Mouse (Mus musculus) erythroblast, embryonic 14.5 days (primary cell): ENCODE results near the gene Mpv17l2. TPM values are rescaled to one million over a fixed set of nuclear protein-coding genes. Genes with fewer than 3 reads are reported as not detected.

Source experiments
- H3K27me3 ChIP-seq: 2 replicates; pipeline ENCODE4 v1.6.1; 2012; ENCODE audit warnings: inconsistent platforms; ENCODE audit not compliant: control insufficient read depth
- H3K36me3 ChIP-seq: 2 replicates; pipeline ENCODE4 v1.6.1; 2012; ENCODE audit warnings: mild to moderate bottlenecking, inconsistent platforms; ENCODE audit not compliant: control insufficient read depth
- H3K4me1 ChIP-seq: 2 replicates; pipeline ENCODE4 v1.6.1; 2012; ENCODE audit warnings: inconsistent platforms; ENCODE audit not compliant: control insufficient read depth
- H3K4me3 ChIP-seq: replicated peaks from 2 replicates; pipeline ENCODE3; 2012; ENCODE audit warnings: moderate library complexity, mild to moderate bottlenecking, inconsistent platforms
- H3K9me3 ChIP-seq: 2 replicates; pipeline ENCODE4 v1.6.1; 2012; ENCODE audit warnings: low read length, inconsistent platforms, mixed read lengths; ENCODE audit not compliant: control insufficient read depth
- GATA1 ChIP-seq: IDR thresholded peaks from 2 replicates; pipeline ENCODE4 v1.6.1; 2012; ENCODE audit warnings: low read length, inconsistent platforms, mixed read lengths
- TAL1 ChIP-seq: IDR thresholded peaks from 3 replicates; pipeline ENCODE4 v1.6.1; 2012; ENCODE audit warnings: low read length, inconsistent platforms, mixed read lengths
- polyA plus RNA-seq: library from polyadenylated mRNA; stranded (reverse); fragments of >175 nt; gene quantifications from 2 replicates; pipeline ENCODE4 v1.2.3, GENCODE M21; 2012

Gene Mpv17l2
- polyA plus RNA-seq, 1 experiment = 11.4 TPM

DNA sequence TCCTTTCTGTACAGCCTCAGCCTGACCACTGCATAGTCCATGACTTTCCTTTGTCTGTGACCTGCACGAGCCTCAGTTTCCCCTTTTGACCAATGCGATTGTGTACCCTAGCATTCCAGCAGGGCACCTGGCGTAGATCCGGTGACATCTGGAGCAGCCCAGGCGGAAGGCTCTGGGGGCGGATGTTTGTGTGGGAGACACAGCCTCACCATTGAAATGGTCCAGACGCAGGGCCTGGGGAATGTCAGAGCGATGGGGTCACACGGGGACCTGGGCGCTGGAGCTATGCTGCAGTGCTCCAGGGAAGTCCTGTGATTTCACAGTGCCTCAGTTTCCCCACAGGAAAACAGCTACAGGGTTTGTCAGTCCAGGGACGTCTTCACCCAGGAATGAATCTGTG lies 18.6 kb downstream of the Mpv17l2 start:
- no peak for TF ChIP-seq GATA1
- Histone ChIP-seq H3K36me3 (no peaks in the 10 kb centered on the region), H3K4me3 (no peak overlapping the region), H3K9me3 (no peaks in the 10 kb centered on the region; the same call in 1 of the 2 replicates), H3K27me3 (peaks cover 90% of the 10 kb centered on the region), H3K4me1 (peaks cover 4% of the 10 kb centered on the region)

DNA sequence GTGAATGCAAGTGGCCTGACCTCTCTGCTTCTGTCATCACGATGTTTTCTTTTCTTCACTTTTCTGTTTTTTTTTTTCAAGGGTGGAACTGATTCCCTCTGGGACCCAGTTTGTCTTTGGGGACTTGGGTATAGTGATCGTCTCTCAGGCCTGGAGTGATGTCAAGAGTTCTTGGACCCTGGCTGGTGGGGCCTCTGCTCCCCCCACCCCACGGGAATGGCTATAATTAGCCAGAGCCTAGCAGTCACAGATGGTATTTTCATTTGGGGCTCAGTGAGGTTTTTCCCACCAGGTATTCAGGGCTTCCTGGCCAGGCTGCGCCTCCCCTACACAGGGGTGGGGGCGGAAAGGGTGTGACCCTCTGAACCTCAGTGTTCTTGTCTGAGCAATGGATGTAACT lies 19.1 kb downstream of the Mpv17l2 start:
- Histone ChIP-seq H3K4me3 (no peak overlapping the region), H3K4me1 (peaks cover 4% of the 10 kb centered on the region), H3K36me3 (no peaks in the 10 kb centered on the region), H3K27me3 (peaks cover 86% of the 10 kb centered on the region), H3K9me3 (no peaks in the 10 kb centered on the region; the same call in 1 of the 2 replicates)
- no peak for TF ChIP-seq GATA1
- TF ChIP-seq TAL1 = no peak

DNA sequence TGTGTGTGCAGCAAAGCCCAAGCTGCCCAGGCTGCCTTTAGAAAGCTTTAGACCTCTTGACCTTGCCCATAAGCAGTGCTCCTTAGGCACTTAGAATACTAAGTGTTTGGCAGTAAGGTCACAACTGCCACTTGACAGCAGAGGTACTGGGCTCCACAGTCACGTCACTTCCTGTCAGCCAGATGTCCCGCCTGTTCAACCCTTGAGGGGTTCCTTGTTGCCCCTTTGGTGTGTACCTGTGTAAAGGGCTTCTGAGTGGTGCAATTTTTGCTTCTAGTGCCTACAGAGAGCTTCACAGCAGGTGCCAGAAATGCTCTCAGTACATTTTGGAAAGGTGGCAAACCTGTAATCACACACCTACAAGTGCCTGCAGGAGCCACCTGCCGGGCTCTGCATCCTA lies 22.5 kb downstream of the Mpv17l2 start:
- TF ChIP-seq TAL1 = no peak
- TF ChIP-seq GATA1 = no peak
- Histone ChIP-seq H3K27me3 (peaks cover 55% of the 10 kb centered on the region), H3K4me3 (no peak overlapping the region)

DNA sequence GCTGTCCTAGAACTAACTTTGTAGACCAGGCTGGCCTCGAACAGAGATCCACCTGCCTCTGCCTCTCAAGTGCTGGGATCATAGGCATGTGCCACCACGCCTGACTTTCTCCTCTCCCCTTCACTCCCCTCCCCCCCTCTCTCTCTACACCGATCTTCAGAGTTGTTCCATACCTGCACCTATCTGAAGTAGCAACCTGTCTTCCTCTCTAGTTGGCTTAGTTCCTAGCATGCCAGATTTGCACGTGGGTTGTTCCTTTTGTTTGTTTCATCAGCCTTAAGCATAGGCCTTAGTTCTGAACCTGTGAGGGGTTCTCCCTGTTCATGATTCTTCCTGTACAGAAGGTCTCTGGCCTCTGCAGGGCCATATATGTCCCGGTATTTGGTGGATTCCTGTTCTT lies 23.0 kb downstream of the Mpv17l2 start:
- Histone ChIP-seq H3K4me1 (no peaks in the 10 kb centered on the region), H3K4me3 (no peak overlapping the region), H3K27me3 (peaks cover 52% of the 10 kb centered on the region), H3K36me3 (no peaks in the 10 kb centered on the region), H3K9me3 (no peaks in the 10 kb centered on the region)
- no peak for TF ChIP-seq GATA1

More for the DNA sequence above, 22.5 kb downstream of the Mpv17l2 start:
- Histone ChIP-seq H3K9me3 (no peaks in the 10 kb centered on the region; the same call in 1 of the 2 replicates), H3K36me3 (no peaks in the 10 kb centered on the region), H3K4me1 (no peaks in the 10 kb centered on the region)

DNA sequence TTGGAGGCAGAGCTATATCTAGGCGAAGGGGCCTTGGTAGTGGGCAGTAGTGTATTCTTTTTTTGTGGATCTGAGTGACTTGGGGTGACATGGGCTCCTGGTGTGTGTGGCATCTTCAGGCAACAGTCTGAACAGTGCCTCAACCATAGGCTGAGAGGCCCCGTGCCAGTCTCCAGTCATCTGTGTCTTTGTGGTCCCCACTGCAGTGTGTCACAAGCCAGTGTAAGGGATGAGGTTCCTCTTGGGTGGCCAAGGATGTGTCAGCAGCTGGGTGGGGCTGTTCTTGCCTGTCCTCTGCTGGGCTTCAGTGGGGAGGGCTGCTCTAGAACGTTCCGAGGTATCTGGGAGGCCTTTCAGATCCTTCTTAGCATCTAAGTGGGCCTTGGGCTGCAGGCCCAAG lies 29.8 kb downstream of the Mpv17l2 start:
- H3K4me1 ChIP-seq = peaks cover 7% of the 10 kb centered on the region
- TF ChIP-seq TAL1 (no peak), GATA1 (no peak)
- no peaks in the 10 kb centered on the region for H3K36me3 ChIP-seq
- no peaks in the 10 kb centered on the region for H3K9me3 ChIP-seq
- H3K27me3 ChIP-seq = peaks cover 54% of the 10 kb centered on the region
- no peak overlapping the region for H3K4me3 ChIP-seq

DNA sequence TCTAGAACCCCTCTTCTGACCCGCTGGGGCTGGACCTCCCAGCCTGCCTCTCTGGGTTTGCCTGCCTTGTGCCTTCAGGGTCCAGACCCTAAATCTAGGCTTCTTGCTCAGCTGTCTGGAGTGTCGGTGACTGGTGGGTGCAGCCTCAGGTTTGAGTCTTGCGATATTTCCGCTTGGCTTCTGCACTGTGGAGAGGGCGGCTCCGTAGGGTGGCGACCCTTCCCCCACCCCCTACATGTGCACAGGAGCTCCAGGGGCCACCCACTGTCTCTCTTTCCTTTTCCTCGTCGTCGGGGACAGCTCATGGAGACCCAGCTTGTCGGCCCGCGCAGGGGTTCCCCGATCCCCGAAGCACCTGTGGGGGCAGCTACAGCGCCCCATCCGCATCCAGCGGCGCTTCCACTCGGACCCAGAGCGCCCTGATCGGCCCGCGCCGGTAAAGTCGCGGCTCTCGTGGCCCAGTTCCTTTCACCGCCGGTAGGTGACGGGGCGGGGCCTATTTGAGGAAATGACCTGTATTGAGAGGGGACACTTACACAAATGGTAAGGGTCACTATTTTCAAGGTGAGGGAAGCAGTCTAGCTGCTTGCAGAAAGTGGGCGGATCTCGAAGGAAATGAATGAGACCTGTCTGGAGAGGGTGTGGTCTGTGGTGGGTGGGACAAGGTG lies 30.8 kb downstream of the Mpv17l2 start:
- Histone ChIP-seq H3K36me3 (no peaks in the 10 kb centered on the region), H3K9me3 (no peaks in the 10 kb centered on the region), H3K4me1 (peaks cover 7% of the 10 kb centered on the region), H3K4me3 (peak overlapping the region; percentile 23), H3K27me3 (peaks cover 51% of the 10 kb centered on the region)
- TF ChIP-seq GATA1 = no peak
- TF ChIP-seq TAL1 = no peak

DNA sequence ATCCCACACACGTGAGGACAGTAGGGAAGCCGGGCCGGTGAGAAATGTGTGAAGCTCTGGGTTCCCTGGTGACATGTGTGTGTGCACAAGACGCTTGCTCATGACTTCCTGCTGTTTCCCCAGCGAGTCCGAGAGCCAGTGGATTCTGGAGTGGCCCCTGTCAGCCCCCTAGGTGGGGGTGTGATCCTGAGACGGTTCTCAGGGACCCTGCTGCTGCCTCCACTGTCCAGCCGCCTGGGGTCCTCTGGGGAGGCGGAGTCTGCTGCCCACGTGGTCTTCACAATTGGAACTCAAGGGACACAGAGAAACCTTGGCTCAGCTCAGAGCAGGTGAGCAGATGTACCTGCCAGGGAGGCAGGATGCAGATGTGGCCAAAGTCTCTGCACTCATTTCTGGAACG lies 34.0 kb downstream of the Mpv17l2 start:
- Histone ChIP-seq H3K4me3 (no peak overlapping the region), H3K27me3 (peaks cover 44% of the 10 kb centered on the region), H3K4me1 (peaks cover 7% of the 10 kb centered on the region), H3K9me3 (no peaks in the 10 kb centered on the region), H3K36me3 (no peaks in the 10 kb centered on the region)
- no peak for TF ChIP-seq TAL1
- TF ChIP-seq GATA1 = no peak

DNA sequence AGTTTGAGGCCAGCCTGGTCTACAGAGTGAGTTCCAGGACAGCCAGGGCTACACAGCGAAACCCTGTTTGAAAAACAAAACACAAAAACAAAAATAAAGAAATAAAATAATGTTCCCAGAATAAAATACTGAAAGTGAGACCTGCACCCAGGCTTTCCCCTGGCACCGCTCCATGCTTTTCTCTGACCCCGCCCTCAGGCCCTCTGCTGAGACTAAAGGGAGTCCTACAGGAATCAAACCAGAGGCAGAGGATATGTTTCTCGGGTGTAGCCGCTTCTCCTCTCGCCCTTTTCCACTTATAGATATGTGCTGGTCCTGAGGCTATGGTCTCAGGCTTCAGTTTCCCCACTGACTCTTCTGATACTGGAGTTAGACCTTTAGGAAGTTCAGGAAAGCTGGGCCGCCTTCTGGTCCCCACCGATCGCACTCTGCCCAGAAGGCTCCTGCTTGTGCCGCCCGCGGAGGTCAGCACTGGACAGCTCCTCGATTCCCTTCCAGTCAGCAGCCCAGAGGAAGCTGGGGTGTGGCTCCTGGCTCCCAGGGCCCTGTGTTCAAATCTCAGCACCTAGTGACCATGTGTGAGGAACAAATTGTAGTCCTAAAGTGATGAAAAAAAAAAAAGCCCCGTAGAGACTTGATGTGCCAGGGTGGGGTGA lies 34.8 kb downstream of the Mpv17l2 start:
- TF ChIP-seq TAL1 (no peak), GATA1 (no peak)
- no peaks in the 10 kb centered on the region for H3K36me3 ChIP-seq
- no peaks in the 10 kb centered on the region for H3K9me3 ChIP-seq
- peaks cover 39% of the 10 kb centered on the region for H3K27me3 ChIP-seq
- no peak overlapping the region for H3K4me3 ChIP-seq
- peaks cover 7% of the 10 kb centered on the region for H3K4me1 ChIP-seq

DNA sequence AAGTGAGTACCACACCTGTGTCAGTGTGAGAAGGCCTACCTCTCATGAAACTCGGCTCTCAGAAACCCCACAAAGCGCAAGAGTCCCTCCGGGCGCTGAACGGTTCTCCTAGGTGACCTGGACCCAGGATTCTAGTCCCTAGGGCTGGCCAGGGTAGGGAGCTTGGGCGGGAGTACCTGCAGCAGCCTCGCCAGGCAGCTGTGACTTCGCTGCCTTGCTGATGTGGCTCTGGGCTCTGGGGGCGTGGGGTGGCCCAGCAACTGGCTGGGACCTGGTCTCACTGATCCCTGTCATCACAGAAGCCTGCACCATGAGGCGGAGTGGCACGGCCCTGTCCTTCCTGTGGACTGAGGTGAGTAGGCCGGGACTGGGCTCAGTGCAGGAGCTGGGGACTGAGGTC lies 36.5 kb downstream of the Mpv17l2 start:
- Histone ChIP-seq H3K36me3 (no peaks in the 10 kb centered on the region), H3K4me3 (peak overlapping the region; percentile 10), H3K9me3 (no peaks in the 10 kb centered on the region), H3K4me1 (peaks cover 2% of the 10 kb centered on the region), H3K27me3 (peaks cover 32% of the 10 kb centered on the region)
- no peak for TF ChIP-seq GATA1
- no peak for TF ChIP-seq TAL1
